Mouse (Mus musculus) heart, embryonic 11.5 days (tissue): ENCODE data around the gene Rimkla. TPM values are rescaled to one million over a fixed set of nuclear protein-coding genes. Genes with fewer than 3 reads are reported as not detected.
"Not testable (repeated sequence)": the region's sequence is repeated elsewhere in the genome, so short reads cannot be mapped to it uniquely, and the experiment has no call there.

Experiments
- ATAC-seq: fragments of 200-750 bp; cut with Nextera tagmentation; replicated peaks from 2 replicates; pipeline ENCODE4 v1.8.0; 2017; ENCODE audit warnings: moderate library complexity; ENCODE audit not compliant: insufficient number of reproducible peaks, low FRiP score, low TSS enrichment
- H3K27ac ChIP-seq: fragments of 300-500 bp; sonication (generic); 2 replicates; pipeline ENCODE4 v1.5.1; 2014; ENCODE audit warnings: mild to moderate bottlenecking, low read depth, low read length
- H3K27me3 ChIP-seq: fragments of 300-500 bp; sonication (generic); 2 replicates; pipeline ENCODE4 v1.6.1; 2014; ENCODE audit warnings: mild to moderate bottlenecking, low read length, mixed read lengths; ENCODE audit not compliant: control insufficient read depth, insufficient read depth
- H3K36me3 ChIP-seq: fragments of 300-500 bp; sonication (generic); 2 replicates; pipeline ENCODE4 v1.6.1; 2014; ENCODE audit warnings: mild to moderate bottlenecking, low read length, moderate library complexity, mixed read lengths; ENCODE audit not compliant: control insufficient read depth, insufficient read depth
- H3K4me1 ChIP-seq: fragments of 300-500 bp; sonication (generic); 2 replicates; pipeline ENCODE4 v1.6.1; 2014; ENCODE audit warnings: low read length; ENCODE audit not compliant: control insufficient read depth, insufficient read depth
- H3K4me2 ChIP-seq: fragments of 300-500 bp; sonication (generic); 2 replicates; pipeline ENCODE4 v1.6.1; 2014; ENCODE audit warnings: mild to moderate bottlenecking, moderate library complexity
- H3K4me3 ChIP-seq: fragments of 300-500 bp; sonication (generic); 2 replicates; pipeline ENCODE4 v1.5.1; 2014; ENCODE audit warnings: low read depth, low read length
- H3K9ac ChIP-seq: fragments of 300-500 bp; sonication (generic); 2 replicates; pipeline ENCODE4 v1.6.1; 2014; ENCODE audit warnings: mild to moderate bottlenecking, low read depth, low read length, moderate library complexity
- H3K9me3 ChIP-seq: fragments of 300-500 bp; sonication (generic); replicated peaks from 2 replicates; pipeline ENCODE4 v1.6.1; 2016; ENCODE audit warnings: low read length; ENCODE audit not compliant: control insufficient read depth
- WGBS: fragments of 180-500 bp; shearing (Covaris S2); extraction: QIAGEN DNeasy Blood & Tissue Kit; methylation state at CpG from one replicate; pipeline ENCODE4 v1.1.7; 2014; ENCODE audit not compliant: insufficient replicate concordance; 5-methylcytosine and 5-hydroxymethylcytosine counted together
- polyA plus RNA-seq: library from polyadenylated mRNA; unstranded; fragments of >200 nt; fragmentation: Nextera tagmentation; extraction: Ambion mirVana; gene quantifications from 2 replicates; pipeline ENCODE4 v1.2.1, GENCODE M21; 2014

Rimkla gene
- polyA plus RNA-seq = 5.3 and 6.1 TPM in 2 replicates

DNA sequence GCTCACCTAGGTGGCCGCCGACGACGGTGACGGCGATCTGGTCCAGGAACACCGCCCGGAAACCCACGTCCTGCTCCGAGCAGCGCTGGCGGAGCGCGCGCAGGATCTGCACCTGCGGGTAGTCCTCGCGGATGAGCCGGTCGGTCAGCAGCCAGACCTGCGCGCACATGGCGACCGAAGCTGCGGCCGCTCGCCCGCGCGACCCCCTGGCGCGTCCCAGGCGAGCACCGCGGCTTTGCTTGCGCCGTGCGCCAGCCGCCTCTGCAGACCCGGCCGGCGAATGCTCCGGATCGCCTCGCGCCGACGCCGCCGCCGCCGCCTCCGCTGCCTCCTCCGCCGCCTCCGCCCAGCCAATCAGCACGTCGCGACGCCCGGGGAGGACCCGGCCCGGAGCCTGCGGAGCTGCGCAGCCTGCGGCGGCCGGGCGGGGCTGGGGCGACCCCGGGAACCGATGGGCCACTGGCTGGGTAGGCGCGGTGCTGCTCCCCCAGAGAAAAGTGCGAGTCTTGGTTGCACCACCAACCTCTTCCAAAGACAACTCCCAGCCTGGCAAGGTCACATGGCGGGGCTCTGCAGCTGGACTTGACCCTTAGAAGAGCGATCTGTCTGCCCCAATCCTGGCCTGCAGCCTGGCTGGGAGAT, at the start of gene Rimkla:
Gene Rimkla, minus strand, starts transcription at position 338 of the 642 bp plus-strand sequence.
- peak; percentile 66 for ATAC-seq
- H3K36me3 ChIP-seq = no peaks in the 10 kb centered on the region
- H3K9ac ChIP-seq = peak within 1 kb of the TSS; percentile 67
- H3K4me2 ChIP-seq = peak within 1 kb of the TSS; percentile 80
- peaks cover 23% of the 10 kb centered on the region for H3K27me3 ChIP-seq
- peak within 1 kb of the TSS; percentile 61 for H3K4me3 ChIP-seq
- H3K4me1 ChIP-seq = peaks cover 5% of the 10 kb centered on the region; the same call in 1 of the 2 replicates
- H3K27ac ChIP-seq = no peak within 1 kb of the TSS
- no peaks in the 10 kb centered on the region; the same call in 1 of the 2 replicates for H3K9me3 ChIP-seq
- under 1% methylated on average over 76 of the region's 77 CpGs for WGBS

DNA sequence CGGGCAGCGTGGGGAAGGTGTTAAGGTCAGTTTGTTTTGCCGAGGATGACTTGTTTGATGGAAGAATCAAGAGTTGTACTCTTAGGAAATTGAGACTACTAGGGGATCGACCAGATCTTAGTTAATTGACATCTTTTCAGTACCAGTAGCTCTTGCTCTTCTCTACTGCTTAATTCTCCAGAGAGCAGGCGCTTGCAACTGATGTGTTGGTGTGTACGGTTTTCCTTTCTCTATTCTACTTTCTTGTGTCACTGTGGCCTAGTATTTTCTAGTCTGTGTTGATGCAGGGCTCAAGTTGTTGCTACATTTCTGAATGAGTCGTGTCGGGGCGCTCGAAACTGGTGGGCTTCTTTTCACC, 48.1 kb upstream of the Rimkla start:
- H3K27ac ChIP-seq = peak overlapping the region; percentile 99
- H3K9ac ChIP-seq = peak overlapping the region; percentile 94
- no peak for ATAC-seq
- H3K4me2 ChIP-seq = peak overlapping the region; percentile 86
- H3K9me3 ChIP-seq = no peaks in the 10 kb centered on the region
- whole genome bisulfite sequencing = 4% methylated on average over 10 of the region's 10 CpGs
- H3K4me1 ChIP-seq = peaks cover 10% of the 10 kb centered on the region; the same call in 1 of the 2 replicates
- peak overlapping the region; percentile 98 for H3K4me3 ChIP-seq
- H3K36me3 ChIP-seq = no peaks in the 10 kb centered on the region
- no peaks in the 10 kb centered on the region for H3K27me3 ChIP-seq

- whole genome bisulfite sequencing = under 1% methylated on average over 60 of the region's 76 CpGs
- peak; percentile 76 for ATAC-seq
- Histone ChIP-seq H3K36me3 (no peaks in the 10 kb centered on the region), H3K9me3 (no peaks in the 10 kb centered on the region), H3K4me2 (peak overlapping the region; percentile 86), H3K27ac (peak overlapping the region; percentile 99), H3K4me1 (peaks cover 12% of the 10 kb centered on the region; the same call in 1 of the 2 replicates), H3K9ac (peak overlapping the region; percentile 94), H3K27me3 (no peaks in the 10 kb centered on the region), H3K4me3 (peak overlapping the region; percentile 98)
Observed at GRCm38 (mm10) chr4:119539836-119540532, 47.6 kb upstream of the Rimkla start.

GRCm38 (mm10) chr4:119539031-119539824, 46.8 kb upstream of the Rimkla start, which contains the start of gene Frg2f1:
Gene Frg2f1, minus strand, starts transcription at chr4:119539529.
- Histone ChIP-seq H3K27me3 (no peaks in the 10 kb centered on the region), H3K36me3 (no peaks in the 10 kb centered on the region), H3K27ac (peak within 1 kb of the TSS; percentile 99), H3K9ac (peak within 1 kb of the TSS; percentile 94), H3K4me1 (peaks cover 13% of the 10 kb centered on the region; the same call in 1 of the 2 replicates), H3K4me2 (peak within 1 kb of the TSS; percentile 86), H3K4me3 (peak within 1 kb of the TSS; percentile 98), H3K9me3 (no peaks in the 10 kb centered on the region)
- WGBS = under 1% methylated on average over 72 of the region's 85 CpGs
- peak; percentile 92 for ATAC-seq

- H3K36me3 ChIP-seq = no peaks in the 10 kb centered on the region
- H3K4me2 ChIP-seq = no peak overlapping the region
- 84% methylated on average over 4 of the region's 4 CpGs for WGBS
- ATAC-seq = no peak
- no peaks in the 10 kb centered on the region for H3K27me3 ChIP-seq
- peaks cover 13% of the 10 kb centered on the region; the same call in 1 of the 2 replicates for H3K4me1 ChIP-seq
- H3K4me3 ChIP-seq = no peak overlapping the region
- H3K27ac ChIP-seq = no peak overlapping the region
- no peak overlapping the region for H3K9ac ChIP-seq
- H3K9me3 ChIP-seq = no peaks in the 10 kb centered on the region
Observed at GRCm38 (mm10) chr4:119537436-119537835, 45.0 kb upstream of the Rimkla start.

DNA sequence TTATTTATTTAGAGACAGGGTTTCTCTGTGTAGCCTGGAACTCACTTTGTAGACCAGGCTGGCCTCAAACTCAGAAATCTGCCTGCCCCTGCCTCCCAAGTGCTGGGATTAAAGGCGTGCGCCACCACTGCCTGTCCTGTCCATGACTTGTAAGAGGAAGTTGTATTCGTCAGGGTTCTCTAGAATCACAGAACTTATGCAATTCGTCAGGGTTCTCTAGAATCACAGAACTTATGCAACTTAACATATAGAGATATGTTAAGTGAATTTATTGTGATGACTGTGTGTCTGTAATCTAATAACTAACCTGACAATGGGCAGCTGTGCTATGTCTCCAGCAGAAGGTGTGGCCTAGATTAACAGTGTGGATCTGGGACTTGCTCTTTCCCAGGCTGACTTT, 44.2 kb upstream of the Rimkla start, which contains the start of gene Foxj3:
Gene Foxj3, plus strand, starts transcription at position 390 of the 400 bp plus-strand sequence.
- WGBS = 81% methylated on average over 4 of the region's 4 CpGs
- H3K9me3 ChIP-seq, H3K27ac ChIP-seq, H3K27me3 ChIP-seq, H3K4me3 ChIP-seq, H3K36me3 ChIP-seq, ATAC-seq, H3K4me2 ChIP-seq, H3K9ac ChIP-seq: not testable (repeated sequence)
- H3K4me1 ChIP-seq = peaks cover 13% of the 10 kb centered on the region; the same call in 1 of the 2 replicates

- H3K4me2 ChIP-seq = no peak overlapping the region
- H3K4me3 ChIP-seq = no peak overlapping the region
- peaks cover 5% of the 10 kb centered on the region; the same call in 1 of the 2 replicates for H3K4me1 ChIP-seq
- no peak for ATAC-seq
- H3K27me3 ChIP-seq = no peaks in the 10 kb centered on the region
- no peaks in the 10 kb centered on the region for H3K9me3 ChIP-seq
- H3K36me3 ChIP-seq = no peaks in the 10 kb centered on the region
- 43% methylated on average over 4 of the region's 4 CpGs for WGBS
- H3K27ac ChIP-seq = no peak overlapping the region
- H3K9ac ChIP-seq = no peak overlapping the region
Observed at GRCm38 (mm10) chr4:119535103-119535502, 42.7 kb upstream of the Rimkla start.

GRCm38 (mm10) chr4:119531813-119532212, 39.4 kb upstream of the Rimkla start:
- no peak for ATAC-seq
- 63% methylated on average over 2 of the region's 2 CpGs for WGBS

More at GRCm38 (mm10) chr4:119531813-119532212, 39.4 kb upstream of the Rimkla start:
- no peak overlapping the region for H3K4me3 ChIP-seq
- no peaks in the 10 kb centered on the region for H3K36me3 ChIP-seq
- H3K4me1 ChIP-seq = peaks cover 3% of the 10 kb centered on the region; the same call in 1 of the 2 replicates
- H3K9ac ChIP-seq = no peak overlapping the region
- H3K4me2 ChIP-seq = no peak overlapping the region
- H3K27me3 ChIP-seq = no peaks in the 10 kb centered on the region
- no peak overlapping the region for H3K27ac ChIP-seq
- no peaks in the 10 kb centered on the region for H3K9me3 ChIP-seq
